Mouse (Mus musculus): ENCODE results near the gene Mdm2.

- TF ChIP-seq POLR2A (IDR thresholded peaks at IDR 0.05; ENCODE audit: insufficient read depth, low read depth, low read length) (no peak), CTCF (IDR thresholded peaks at IDR 0.05; ENCODE audit: insufficient read depth, low read depth, low read length) (no peak)
Observed at GRCm38 (mm10) chr10:117681999-117682857, 28.3 kb downstream of the Mdm2 start.

Data from olfactory bulb, adult 2 months (tissue).